In genomic region chr1:14635642-14636263, GRCm38 (mm10) we compare ENCODE assay signal across 9 mouse cellular contexts.
A peak's percentile ranks its signal among the peaks of the same experiment; 100 is the strongest.
DNase-seq lines count a peak whose midpoint lies in the region; ATAC-seq and TF ChIP-seq lines count a peak whose summit lies in the region.
"Had no signal": no experiment of that assay in that cellular context is flagged by ENCODE, and none has a peak within 500 bp of the region (broad histone marks: within the 10 kb centered on the region; RNA-seq: fewer than 3 reads in every experiment).

No protein-coding gene starts in this region.

- peak; percentile 77 for DNase-seq in lung, embryonic 14.5 days
- DNase-seq in lung, postnatal 25 days (ENCODE audit: low spot score): no peak
- peak; percentile 53 to 56 for DNase-seq in cerebellum, postnatal 14 days
- peak; percentile 60 for DNase-seq in forelimb bud, embryonic 11.5 days (ENCODE audit: low read depth, low spot score)
- peak; percentile 33 for DNase-seq in left cerebral cortex, adult 18-20 months (ENCODE audit: low spot score in 2 of 2)
- DNase-seq in spleen, postnatal 14 days (ENCODE audit: low spot score in 2 of 2): no peak
- DNase-seq in spleen, adult 12 weeks (ENCODE audit: low spot score): no peak

- H3K4me3 ChIP-seq in lung, embryonic 14.5 days (ENCODE audit: low read depth, low read length): no peak overlapping the region
- H3K4me3 ChIP-seq: heart, embryonic 15.5 days; stomach, embryonic 15.5 days had no signal

- H3K9me3 ChIP-seq in lung, embryonic 14.5 days (ENCODE audit: low read depth, low read length): no peaks in the 10 kb centered on the region
- H3K9me3 ChIP-seq: heart, embryonic 15.5 days; stomach, embryonic 15.5 days had no signal

- no peak overlapping the region for H3K4me2 ChIP-seq in lung, embryonic 14.5 days
- H3K4me2 ChIP-seq: heart, embryonic 15.5 days; stomach, embryonic 15.5 days had no signal

- H3K4me1 ChIP-seq in lung, embryonic 14.5 days (ENCODE audit: insufficient read depth): no peaks in the 10 kb centered on the region
- H3K4me1 ChIP-seq: heart, embryonic 15.5 days; stomach, embryonic 15.5 days had no signal

- 68% methylated on average over 5 of the region's 5 CpGs for WGBS in lung, embryonic 14.5 days

- no peak overlapping the region for H3K27ac ChIP-seq in lung, embryonic 14.5 days (ENCODE audit: low read depth)
- H3K27ac ChIP-seq: heart, embryonic 15.5 days; stomach, embryonic 15.5 days had no signal

- TF ChIP-seq CTCF in lung, embryonic 14.5 days (IDR thresholded peaks at IDR 0.05; ENCODE audit: low read depth): peak; percentile 53

- no peak for ATAC-seq in lung, embryonic 14.5 days (ENCODE audit: insufficient read depth)

- no peaks in the 10 kb centered on the region for H3K36me3 ChIP-seq in lung, embryonic 14.5 days (ENCODE audit: insufficient read depth)
- H3K36me3 ChIP-seq: heart, embryonic 15.5 days; stomach, embryonic 15.5 days had no signal

- no peak overlapping the region for H3K9ac ChIP-seq in lung, embryonic 14.5 days
- H3K9ac ChIP-seq: heart, embryonic 15.5 days; stomach, embryonic 15.5 days had no signal

- H3K27me3 ChIP-seq in lung, embryonic 14.5 days (ENCODE audit: insufficient read depth, low read length): no peaks in the 10 kb centered on the region
- H3K27me3 ChIP-seq: heart, embryonic 15.5 days had no signal

Comparison
In these comparisons a context has a peak if more than half of its experiments do, and no peak if none do; other contexts are left out.
1. DNase-seq: peak in lung, embryonic 14.5 days (single experiment), cerebellum, postnatal 14 days (2 of 2), forelimb bud, embryonic 11.5 days (single experiment) and left cerebral cortex, adult 18-20 months (2 of 2); none in lung, postnatal 25 days (single experiment), spleen, postnatal 14 days (0 of 2) and spleen, adult 12 weeks (single experiment).